Mouse (Mus musculus) liver, embryonic 14.5 days (tissue): ENCODE measurements around the gene Fam189b. TPM values are rescaled to one million over a fixed set of nuclear protein-coding genes. Genes with fewer than 3 reads are reported as not detected.
A peak's percentile ranks its signal among the peaks of the same experiment; 100 is the strongest.

ENCODE experiments used
- ATAC-seq: fragments of 200-750 bp; cut with Nextera tagmentation; 2 replicates; pipeline ENCODE4 v1.8.0; 2017; ENCODE audit warnings: moderate number of reproducible peaks, mild to moderate bottlenecking, moderate library complexity; ENCODE audit not compliant: insufficient read depth
- DNase-seq, 3 experiments: peaks; one replicate each; pipeline ENCODE4 v3.0.0-alpha.2; 2012 to 2013; ENCODE audit warnings: low read depth in 3 of 3, low spot score in 3 of 3
- H3K27ac ChIP-seq: fragments of 300-500 bp; sonication (generic); 2 replicates; pipeline ENCODE4 v1.5.1; 2014; ENCODE audit warnings: moderate library complexity, mild to moderate bottlenecking, control low read depth, inconsistent platforms
- H3K27me3 ChIP-seq: fragments of 300-500 bp; sonication (generic); 2 replicates; pipeline ENCODE4 v1.6.1; 2014; ENCODE audit warnings: mild to moderate bottlenecking, low read length, moderate library complexity; ENCODE audit not compliant: control insufficient read depth, insufficient read depth
- H3K36me3 ChIP-seq: fragments of 300-500 bp; sonication (generic); replicated peaks from 2 replicates; pipeline ENCODE4 v1.6.1; 2014; ENCODE audit warnings: low read depth; ENCODE audit not compliant: control insufficient read depth, insufficient read depth
- H3K4me1 ChIP-seq, 2 experiments: fragments of 200-500 bp in 1 of 2; fragments of 300-500 bp in 1 of 2; sonication (generic) in 1 of 2; replicated peaks; 2 replicates each; pipeline ENCODE4 v1.6.1; 2012 to 2014; ENCODE audit warnings: antibody characterized with exemption in 1 of 2, inconsistent platforms in 1 of 2, low read length in 1 of 2; ENCODE audit not compliant: control insufficient read depth in 2 of 2, insufficient read depth in 2 of 2
- H3K4me2 ChIP-seq: fragments of 300-500 bp; sonication (generic); 2 replicates; pipeline ENCODE4 v1.6.1; 2014; ENCODE audit warnings: low read depth, mild to moderate bottlenecking, control low read depth, moderate library complexity
- H3K4me3 ChIP-seq, 2 experiments: fragments of 200-500 bp in 1 of 2; fragments of 300-500 bp in 1 of 2; sonication (generic) in 1 of 2; 2 replicates each; pipeline ENCODE4 v1.5.1; 2012 to 2014; ENCODE audit warnings: low read depth in 2 of 2, low read length in 2 of 2, mild to moderate bottlenecking in 2 of 2, control low read depth in 1 of 2, inconsistent platforms in 1 of 2, moderate library complexity in 1 of 2; ENCODE audit not compliant: insufficient read depth in 1 of 2
- H3K9ac ChIP-seq: fragments of 300-500 bp; sonication (generic); replicated peaks from 2 replicates; pipeline ENCODE4 v1.6.1; 2014; ENCODE audit warnings: mild to moderate bottlenecking, control low read depth, moderate library complexity
- H3K9me3 ChIP-seq: fragments of 300-500 bp; sonication (generic); 2 replicates; pipeline ENCODE4 v1.6.1; 2016; ENCODE audit warnings: low read length, mixed read lengths; ENCODE audit not compliant: control insufficient read depth
- CTCF ChIP-seq: IDR thresholded peaks from 2 replicates; pipeline ENCODE4 v1.5.1; 2016; ENCODE audit warnings: antibody characterized with exemption, low read depth, control low read depth
- EP300 ChIP-seq: IDR thresholded peaks from 2 replicates; pipeline ENCODE4 v1.6.1; 2016; ENCODE audit warnings: antibody characterized with exemption, low read depth
- WGBS: fragments of 180-500 bp; shearing (Covaris S2); extraction: QIAGEN DNeasy Blood & Tissue Kit; methylation state at CpG from one replicate; pipeline ENCODE4 v1.1.7; 2014; ENCODE audit not compliant: insufficient replicate concordance; 5-methylcytosine and 5-hydroxymethylcytosine counted together
- polyA plus RNA-seq, 2 experiments: library from polyadenylated mRNA; depleted of rRNA in 1 of 2; stranded (reverse) in 1 of 2; unstranded in 1 of 2; fragments of >200 nt; fragmentation: Nextera tagmentation in 1 of 2; extraction: Ambion mirVana in 1 of 2; gene quantifications; 2 replicates each; pipeline versions ENCODE4 v1.2.1 to v1.2.3; 2012 to 2014

The Fam189b gene
- polyA plus RNA-seq, 2 experiments = 1.7 to 3.6 TPM

- 71% methylated on average over 4 of the region's 4 CpGs for WGBS
Observed at GRCm38 (mm10) chr3:89161786-89162185, 21.2 kb upstream of the Fam189b start.

DNA sequence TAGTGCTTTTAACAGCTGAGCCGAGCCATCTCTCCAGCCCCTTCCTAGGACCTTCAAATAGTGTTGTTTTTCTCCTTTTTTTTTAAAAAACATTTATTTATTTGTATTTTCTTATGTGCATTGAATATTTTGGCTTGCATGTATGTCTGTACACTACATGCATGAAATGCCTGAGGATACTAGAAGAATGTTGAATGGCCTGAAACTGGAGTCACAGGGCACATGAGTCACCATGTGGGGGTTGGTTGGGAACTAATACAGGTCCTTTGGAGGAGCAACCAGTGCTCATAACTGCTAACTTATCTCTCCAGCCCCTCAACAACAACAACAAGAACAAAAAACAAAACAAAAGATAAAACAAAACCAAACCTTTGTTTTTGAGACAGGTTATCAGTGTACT, 19.8 kb upstream of the Fam189b start:
- no peak overlapping the region for H3K4me2 ChIP-seq
- H3K27ac ChIP-seq = no peak overlapping the region
- H3K4me1 ChIP-seq = peaks cover 16 to 31% of the 10 kb centered on the region in 2 experiments
- H3K27me3 ChIP-seq = peaks cover 8% of the 10 kb centered on the region
- WGBS = 61% methylated on average over 1 of the region's 1 CpGs
- ATAC-seq = no peak
- H3K36me3 ChIP-seq = peaks cover 11% of the 10 kb centered on the region
- no peak overlapping the region for H3K4me3 ChIP-seq
- no peaks in the 10 kb centered on the region for H3K9me3 ChIP-seq
- TF ChIP-seq EP300 (no peak), CTCF (no peak)
- H3K9ac ChIP-seq = no peak overlapping the region
- no peak for DNase-seq

More at GRCm38 (mm10) chr3:89161786-89162185, 21.2 kb upstream of the Fam189b start:
- no peak for ATAC-seq
- H3K27me3 ChIP-seq = peaks cover 9% of the 10 kb centered on the region
- no peaks in the 10 kb centered on the region for H3K36me3 ChIP-seq
- H3K4me2 ChIP-seq = no peak overlapping the region
- H3K27ac ChIP-seq = no peak overlapping the region
- H3K4me3 ChIP-seq = no peak overlapping the region
- DNase-seq = no peak
- H3K9me3 ChIP-seq = no peaks in the 10 kb centered on the region
- H3K4me1 ChIP-seq = peaks cover 16 to 31% of the 10 kb centered on the region in 2 experiments
- TF ChIP-seq CTCF (no peak), EP300 (no peak)
- no peak overlapping the region for H3K9ac ChIP-seq

- Histone ChIP-seq H3K36me3 (peaks cover 17% of the 10 kb centered on the region), H3K4me1 (peaks cover 16 to 31% of the 10 kb centered on the region in 2 experiments), H3K9ac (peak overlapping the region; percentile 77), H3K4me2 (peak overlapping the region; percentile 93), H3K9me3 (no peaks in the 10 kb centered on the region), H3K27ac (peak overlapping the region; percentile 62), H3K4me3 (peak overlapping the region in 1 of 2 experiments; percentile 80; a peak in 2 of 4 replicates), H3K27me3 (peaks cover 2% of the 10 kb centered on the region)
- 56% methylated on average over 5 of the region's 5 CpGs for WGBS
- TF ChIP-seq CTCF (no peak), EP300 (no peak)
- ATAC-seq (no peak), DNase-seq (no peak)
Observed at GRCm38 (mm10) chr3:89163643-89164245, 19.2 kb upstream of the Fam189b start.

GRCm38 (mm10) chr3:89164506-89165267, 18.3 kb upstream of the Fam189b start, which contains the start of gene Clk2:
TSS of gene Clk2 (plus strand) at chr3:89164795.
- Histone ChIP-seq H3K9me3 (no peaks in the 10 kb centered on the region), H3K4me3 (peak within 1 kb of the TSS; percentile 80 to 97), H3K9ac (peak within 1 kb of the TSS; percentile 77), H3K4me2 (peak within 1 kb of the TSS; percentile 93), H3K27me3 (no peaks in the 10 kb centered on the region), H3K4me1 (peaks cover 16 to 25% of the 10 kb centered on the region in 2 experiments), H3K27ac (peak within 1 kb of the TSS; percentile 62), H3K36me3 (peaks cover 23% of the 10 kb centered on the region)
- ATAC-seq (peak; percentile 96), DNase-seq (peak; percentile 89 to 91 (median 90))
- whole genome bisulfite sequencing = under 1% methylated on average over 78 of the region's 79 CpGs
- TF ChIP-seq CTCF (no peak), EP300 (no peak)

DNA sequence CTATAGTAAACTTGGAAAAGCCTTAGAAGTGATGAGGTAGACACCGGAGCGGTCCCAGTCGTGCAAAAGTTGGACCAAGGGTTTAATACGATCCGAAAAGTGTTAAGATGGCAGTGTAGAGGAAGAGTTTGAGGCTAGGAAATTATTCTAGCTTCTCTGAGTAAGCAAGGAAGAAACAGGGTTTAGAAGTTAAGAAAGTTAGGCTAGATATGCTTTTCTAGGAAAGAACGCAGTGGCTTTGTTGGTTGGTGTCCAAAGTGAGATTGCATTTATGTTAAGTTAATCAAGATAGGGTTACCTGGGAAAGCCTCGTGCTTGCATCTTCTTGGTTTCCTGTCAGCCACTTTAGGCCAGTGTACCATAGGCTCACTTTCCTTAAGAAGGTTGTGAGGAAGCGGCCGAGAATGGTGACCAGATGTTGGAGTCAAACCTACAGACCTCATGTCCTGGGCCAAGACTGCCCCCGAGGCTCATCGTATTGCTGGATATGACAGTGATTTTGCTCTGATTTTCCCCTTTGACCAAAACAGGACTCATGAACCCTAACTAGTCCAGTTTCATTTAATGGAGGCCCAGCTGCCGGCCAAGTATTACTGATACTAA, 17.6 kb upstream of the Fam189b start:
- DNase-seq = no peak
- H3K9me3 ChIP-seq = no peaks in the 10 kb centered on the region
- peaks cover 14 to 22% of the 10 kb centered on the region in 2 experiments for H3K4me1 ChIP-seq
- peak overlapping the region; percentile 80 to 97 for H3K4me3 ChIP-seq
- no peak for TF ChIP-seq CTCF
- TF ChIP-seq EP300 = no peak
- no peaks in the 10 kb centered on the region for H3K27me3 ChIP-seq
- peak overlapping the region; percentile 77 for H3K9ac ChIP-seq
- H3K27ac ChIP-seq = peak overlapping the region; percentile 57
- no peak for ATAC-seq
- peak overlapping the region; percentile 93 for H3K4me2 ChIP-seq
- WGBS = 13% methylated on average over 12 of the region's 12 CpGs
- H3K36me3 ChIP-seq = peaks cover 30% of the 10 kb centered on the region
